Mouse (Mus musculus) midbrain, embryonic 11.5 days (tissue): ENCODE results near the gene Ctnnd2. TPM values are rescaled to one million over a fixed set of nuclear protein-coding genes. Genes with fewer than 3 reads are reported as not detected.

Experiments
- ATAC-seq: fragments of 200-750 bp; cut with Nextera tagmentation; 2 replicates; pipeline ENCODE4 v1.8.0; 2017; ENCODE audit warnings: moderate TSS enrichment, moderate library complexity; ENCODE audit not compliant: low FRiP score
- DNase-seq: peaks from one replicate; pipeline ENCODE4 v3.0.0; 2015; ENCODE audit warnings: low spot score; ENCODE audit errors: missing footprints
- H3K27ac ChIP-seq: fragments of 300-500 bp; sonication (generic); 2 replicates; pipeline ENCODE4 v1.5.1; 2014; ENCODE audit warnings: low read depth, low read length
- H3K27me3 ChIP-seq: fragments of 300-500 bp; sonication (generic); 2 replicates; pipeline ENCODE4 v1.6.1; 2014; ENCODE audit warnings: mild to moderate bottlenecking, low read length, moderate library complexity, mixed read lengths; ENCODE audit not compliant: control insufficient read depth, insufficient read depth
- H3K36me3 ChIP-seq: fragments of 300-500 bp; sonication (generic); 2 replicates; pipeline ENCODE4 v1.6.1; 2014; ENCODE audit warnings: mild to moderate bottlenecking, low read length, moderate library complexity, mixed read lengths; ENCODE audit not compliant: control insufficient read depth, insufficient read depth
- H3K4me1 ChIP-seq: fragments of 300-500 bp; sonication (generic); 2 replicates; pipeline ENCODE4 v1.6.1; 2014; ENCODE audit warnings: low read length; ENCODE audit not compliant: control insufficient read depth, insufficient read depth
- H3K4me2 ChIP-seq: fragments of 300-500 bp; sonication (generic); 2 replicates; pipeline ENCODE4 v1.6.1; 2014; ENCODE audit warnings: mild to moderate bottlenecking, moderate library complexity
- H3K4me3 ChIP-seq: fragments of 300-500 bp; sonication (generic); 2 replicates; pipeline ENCODE4 v1.5.1; 2014; ENCODE audit warnings: low read depth, low read length
- H3K9ac ChIP-seq: fragments of 300-500 bp; sonication (generic); 2 replicates; pipeline ENCODE4 v1.6.1; 2014; ENCODE audit warnings: low read length
- H3K9me3 ChIP-seq: fragments of 300-500 bp; sonication (generic); 2 replicates; pipeline ENCODE4 v1.6.1; 2016; ENCODE audit warnings: low read length; ENCODE audit not compliant: control insufficient read depth
- WGBS: fragments of 180-500 bp; shearing (Covaris S2); extraction: QIAGEN DNeasy Blood & Tissue Kit; methylation state at CpG from one replicate; pipeline ENCODE4 v1.1.7; 2014; 5-methylcytosine and 5-hydroxymethylcytosine counted together
- polyA plus RNA-seq: library from polyadenylated mRNA; unstranded; fragments of >200 nt; fragmentation: Nextera tagmentation; extraction: Ambion mirVana; gene quantifications from 2 replicates; pipeline ENCODE4 v1.2.1, GENCODE M21; 2014

The Ctnnd2 gene
- polyA plus RNA-seq, 1 experiment from 2014 or later, result 19.7 TPM

DNA sequence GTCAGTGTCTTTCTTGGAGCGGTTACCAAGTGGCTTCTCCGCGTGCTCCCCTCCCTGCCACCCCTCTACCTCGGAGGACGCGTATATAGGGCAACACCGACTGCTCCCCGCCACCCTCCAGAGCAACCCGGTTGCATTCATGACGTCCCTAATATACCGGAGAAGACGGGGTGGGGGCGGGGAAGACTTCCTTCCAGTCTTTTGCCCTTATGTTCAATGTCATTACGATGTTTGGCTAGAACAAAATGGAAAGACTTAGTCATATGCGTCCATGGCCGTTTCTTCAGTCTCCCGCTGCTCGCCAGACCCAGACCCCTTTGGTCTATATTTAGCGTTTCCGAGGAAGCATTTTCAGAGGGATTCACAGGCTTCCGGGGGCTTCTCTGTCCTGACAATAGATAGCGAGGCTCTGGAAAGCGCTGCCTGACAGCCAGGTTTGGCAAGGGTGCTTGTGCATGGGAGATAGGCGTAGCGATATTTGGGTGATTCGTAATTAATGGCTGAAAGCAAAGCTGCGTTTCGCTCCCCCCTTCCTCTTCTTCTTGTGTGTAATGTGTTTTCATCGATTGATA lies 1.1 kb downstream of the Ctnnd2 start:
- peak overlapping the region; percentile 69 for H3K4me2 ChIP-seq

GRCm38 (mm10) chr15:30174321-30174720 lies 1.9 kb downstream of the Ctnnd2 start:
- Histone ChIP-seq H3K27me3 (peaks cover 6% of the 10 kb centered on the region; the same call in 1 of the 2 replicates), H3K4me1 (peaks cover 5% of the 10 kb centered on the region; the same call in 1 of the 2 replicates), H3K9me3 (no peaks in the 10 kb centered on the region), H3K36me3 (no peaks in the 10 kb centered on the region), H3K4me3 (peak overlapping the region; percentile 55), H3K27ac (no peak overlapping the region), H3K9ac (no peak overlapping the region), H3K4me2 (peak overlapping the region; percentile 69)
- no peak for ATAC-seq
- 43% methylated on average over 7 of the region's 7 CpGs for WGBS
- peak; percentile 93 for DNase-seq

More for the DNA sequence above, 1.1 kb downstream of the Ctnnd2 start:
- H3K9me3 ChIP-seq, result no peaks in the 10 kb centered on the region
- H3K27ac ChIP-seq, result peak overlapping the region; percentile 89
- H3K9ac ChIP-seq, result peak overlapping the region; percentile 74
- WGBS, result under 1% methylated on average over 29 of the region's 29 CpGs
- peaks cover 5% of the 10 kb centered on the region; the same call in 1 of the 2 replicates for H3K4me1 ChIP-seq
- peaks cover 6% of the 10 kb centered on the region; the same call in 1 of the 2 replicates for H3K27me3 ChIP-seq
- ATAC-seq, result peak; percentile 67
- H3K4me3 ChIP-seq, result peak overlapping the region; percentile 55
- H3K36me3 ChIP-seq, result no peaks in the 10 kb centered on the region
- DNase-seq, result peak; percentile 95

DNA sequence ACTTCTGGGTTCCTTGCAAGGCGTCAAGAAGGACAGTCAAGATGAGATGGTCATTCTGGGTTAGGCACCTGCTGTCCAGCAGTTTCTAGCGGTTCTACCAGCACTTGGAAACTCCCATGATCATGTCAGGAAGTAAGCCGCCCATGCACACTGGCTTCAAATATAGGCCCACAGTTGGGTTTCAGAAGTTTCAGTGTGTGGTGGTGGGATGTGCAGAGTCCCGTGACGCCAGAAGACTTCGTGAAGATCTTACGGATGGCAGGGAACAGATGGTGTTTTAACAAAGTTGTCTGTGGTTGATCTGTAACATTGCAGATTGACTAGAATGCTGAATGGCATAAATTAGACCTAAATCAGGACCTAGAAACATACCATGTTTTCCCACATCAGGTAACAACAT lies 11.6 kb downstream of the Ctnnd2 start:
- ATAC-seq (no peak), DNase-seq (no peak)
- no peaks in the 10 kb centered on the region for H3K4me1 ChIP-seq
- no peak overlapping the region for H3K4me2 ChIP-seq
- H3K27me3 ChIP-seq, result no peaks in the 10 kb centered on the region
- H3K36me3 ChIP-seq, result no peaks in the 10 kb centered on the region
- no peak overlapping the region for H3K4me3 ChIP-seq
- no peaks in the 10 kb centered on the region for H3K9me3 ChIP-seq
- WGBS, result 94% methylated on average over 7 of the region's 7 CpGs
- no peak overlapping the region for H3K9ac ChIP-seq
- H3K27ac ChIP-seq, result no peak overlapping the region

DNA sequence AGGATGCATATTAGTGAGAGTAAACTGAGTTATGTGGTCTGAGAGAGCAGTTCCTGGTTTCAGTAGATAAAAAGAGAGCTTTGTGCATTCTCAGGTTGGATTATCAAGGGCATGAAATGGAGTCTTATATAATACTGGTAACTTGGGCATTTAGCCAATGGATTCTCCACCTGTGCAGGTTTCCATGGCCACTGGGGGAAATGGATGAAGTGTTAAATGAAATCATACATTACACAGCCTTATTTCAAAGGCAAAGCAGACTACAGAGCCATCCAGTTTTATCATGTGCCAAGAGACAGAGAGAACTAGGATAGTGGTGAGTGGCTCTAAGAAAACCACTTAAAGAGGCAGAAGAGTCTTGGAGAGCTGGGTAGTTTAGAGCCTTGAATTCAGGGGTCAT lies 18.5 kb downstream of the Ctnnd2 start:
- no peak for ATAC-seq
- no peaks in the 10 kb centered on the region for H3K4me1 ChIP-seq
- no peak overlapping the region for H3K27ac ChIP-seq
- H3K4me2 ChIP-seq, result no peak overlapping the region
- no peak for DNase-seq
- no peaks in the 10 kb centered on the region for H3K36me3 ChIP-seq
- H3K27me3 ChIP-seq, result no peaks in the 10 kb centered on the region
- no peak overlapping the region for H3K9ac ChIP-seq
- no peak overlapping the region for H3K4me3 ChIP-seq
- H3K9me3 ChIP-seq, result no peaks in the 10 kb centered on the region

DNA sequence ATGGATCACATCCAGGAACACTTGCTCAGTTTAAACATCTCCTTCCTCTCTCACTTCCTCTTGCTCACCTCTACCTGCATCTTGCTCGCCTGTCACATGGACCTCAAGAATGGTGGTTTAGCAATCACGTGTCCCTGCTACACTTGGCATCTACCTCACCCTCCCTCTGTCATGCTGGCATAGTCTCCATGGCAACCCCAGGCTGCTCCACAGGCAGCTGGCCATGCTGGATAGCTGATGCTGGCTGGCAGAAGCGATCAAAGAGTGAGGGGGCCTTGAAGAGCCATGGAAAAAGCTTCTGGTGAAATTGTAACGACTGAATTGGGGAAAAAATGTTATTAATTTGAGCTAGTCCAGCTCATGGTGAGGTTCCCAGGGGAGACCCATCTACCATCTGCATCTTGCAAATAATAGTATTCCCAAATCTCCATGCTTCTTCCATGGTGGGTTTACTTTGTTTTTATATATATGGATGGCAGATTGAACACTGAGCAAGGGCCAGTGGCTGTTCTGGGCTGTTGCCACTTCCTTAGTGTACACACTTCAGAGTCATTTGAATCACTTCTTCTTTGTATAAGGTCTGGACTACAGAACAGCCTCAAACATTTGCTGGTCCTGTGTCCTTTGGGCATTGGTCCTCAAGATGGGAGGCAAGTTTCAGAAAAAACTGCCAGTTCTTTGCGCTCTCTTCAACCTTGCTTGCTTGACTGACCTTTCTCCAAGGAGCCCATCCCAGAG lies 19.7 kb downstream of the Ctnnd2 start:
- no peak overlapping the region for H3K4me2 ChIP-seq
- H3K9me3 ChIP-seq, result no peaks in the 10 kb centered on the region
- DNase-seq (no peak), ATAC-seq (no peak)
- no peak overlapping the region for H3K4me3 ChIP-seq
- 55% methylated on average over 5 of the region's 5 CpGs for WGBS
- no peaks in the 10 kb centered on the region for H3K4me1 ChIP-seq
- H3K27ac ChIP-seq, result no peak overlapping the region
- no peak overlapping the region for H3K9ac ChIP-seq
- H3K27me3 ChIP-seq, result no peaks in the 10 kb centered on the region
- no peaks in the 10 kb centered on the region for H3K36me3 ChIP-seq

- no peaks in the 10 kb centered on the region for H3K9me3 ChIP-seq
- ATAC-seq, result no peak
- H3K36me3 ChIP-seq, result no peaks in the 10 kb centered on the region
- H3K9ac ChIP-seq, result no peak overlapping the region
- H3K27me3 ChIP-seq, result no peaks in the 10 kb centered on the region
- 85% methylated on average over 3 of the region's 3 CpGs for WGBS
- no peak overlapping the region for H3K27ac ChIP-seq
- H3K4me1 ChIP-seq, result no peaks in the 10 kb centered on the region
- no peak overlapping the region for H3K4me3 ChIP-seq
- no peak overlapping the region for H3K4me2 ChIP-seq
- DNase-seq, result no peak
Measured at GRCm38 (mm10) chr15:30198429-30198828, 26.0 kb downstream of the Ctnnd2 start.

DNA sequence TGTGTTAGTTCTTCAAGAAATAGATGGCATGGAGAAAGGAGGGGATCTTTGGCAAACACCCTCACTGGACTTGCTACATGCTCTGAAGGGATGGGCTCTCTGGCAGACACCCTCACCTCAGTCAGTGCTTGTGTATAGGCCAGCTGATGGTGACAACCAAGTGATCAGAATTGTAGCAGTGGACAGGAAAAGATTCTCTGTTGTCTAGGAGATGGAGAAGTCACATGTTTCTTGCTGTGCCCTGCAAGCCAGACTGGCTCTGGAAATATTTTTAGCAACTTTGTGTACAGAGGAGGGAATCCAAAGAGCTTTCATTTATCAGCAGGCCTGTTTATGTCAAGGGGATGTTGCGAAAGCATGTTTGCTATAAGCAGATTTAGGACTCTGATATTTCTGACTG lies 27.4 kb downstream of the Ctnnd2 start:
- Histone ChIP-seq H3K27ac (no peak overlapping the region), H3K4me2 (no peak overlapping the region), H3K36me3 (no peaks in the 10 kb centered on the region), H3K27me3 (no peaks in the 10 kb centered on the region), H3K9ac (no peak overlapping the region), H3K4me3 (no peak overlapping the region), H3K4me1 (no peaks in the 10 kb centered on the region), H3K9me3 (no peaks in the 10 kb centered on the region)
- DNase-seq, result no peak
- 89% methylated on average over 1 of the region's 1 CpGs for WGBS
- ATAC-seq, result no peak

DNA sequence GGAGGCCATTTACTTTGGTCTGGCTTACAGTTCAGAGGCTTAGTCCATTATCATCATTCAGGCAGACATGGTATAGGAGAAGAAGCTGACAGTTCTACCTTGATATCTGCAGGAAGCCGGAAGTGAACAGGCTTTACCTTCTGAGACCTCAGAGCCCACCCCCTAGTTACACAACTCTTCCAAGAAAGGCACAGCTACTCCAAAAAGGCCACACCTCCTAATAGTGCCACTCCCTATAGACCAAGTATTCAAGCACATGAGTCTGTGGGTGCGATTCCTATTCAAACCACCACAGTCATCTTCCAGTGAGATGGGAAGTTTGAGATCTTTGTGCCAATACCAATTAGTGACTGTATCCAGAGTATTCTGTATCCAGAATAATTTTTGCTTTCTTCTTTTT lies 28.8 kb downstream of the Ctnnd2 start:
- ATAC-seq, result no peak
- Histone ChIP-seq H3K9ac (no peak overlapping the region), H3K4me2 (no peak overlapping the region), H3K27ac (no peak overlapping the region), H3K27me3 (no peaks in the 10 kb centered on the region), H3K4me1 (no peaks in the 10 kb centered on the region), H3K9me3 (no peaks in the 10 kb centered on the region), H3K4me3 (no peak overlapping the region), H3K36me3 (no peaks in the 10 kb centered on the region)
- no peak for DNase-seq
- WGBS, result 97% methylated on average over 2 of the region's 2 CpGs

DNA sequence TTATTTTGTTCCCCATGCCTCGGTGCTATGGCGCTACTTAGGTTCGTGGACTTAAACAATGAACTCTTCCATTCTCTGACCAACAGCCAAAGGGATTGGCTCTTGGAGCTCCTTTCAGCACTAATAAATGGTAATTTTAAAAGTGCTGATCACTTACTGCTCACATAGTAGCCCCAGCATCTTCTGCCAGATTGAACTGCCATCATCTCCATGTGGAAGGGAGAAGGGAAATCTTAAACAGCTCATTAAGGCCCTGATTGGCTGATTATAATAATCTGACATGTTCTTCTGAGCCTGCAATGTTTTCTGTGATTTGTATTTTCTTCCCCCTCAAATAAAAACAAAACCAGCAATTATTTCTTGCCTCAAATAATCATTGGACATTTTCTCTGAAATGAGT lies 29.2 kb downstream of the Ctnnd2 start:
- H3K27ac ChIP-seq, result no peak overlapping the region
- WGBS, result 94% methylated on average over 3 of the region's 3 CpGs
- no peaks in the 10 kb centered on the region for H3K27me3 ChIP-seq
- H3K4me3 ChIP-seq, result no peak overlapping the region
- no peaks in the 10 kb centered on the region for H3K36me3 ChIP-seq
- H3K9me3 ChIP-seq, result no peaks in the 10 kb centered on the region
- ATAC-seq (no peak), DNase-seq (no peak)
- H3K4me2 ChIP-seq, result no peak overlapping the region
- H3K9ac ChIP-seq, result no peak overlapping the region
- H3K4me1 ChIP-seq, result no peaks in the 10 kb centered on the region
